Mouse (Mus musculus) kidney, adult 2 months (tissue): ENCODE results near the gene Nlrp6.

ENCODE experiments used
- CTCF ChIP-seq: fragments of 200-500 bp; conservative IDR thresholded peaks from 2 replicates; pipeline ENCODE4 v1.5.1; 2011; ENCODE audit warnings: low read depth, mild to moderate bottlenecking, control low read depth, low read length, moderate library complexity, mixed read lengths; ENCODE audit not compliant: insufficient read depth, insufficient read length
- POLR2A ChIP-seq: fragments of 200-500 bp; IDR thresholded peaks from one replicate; pipeline ENCODE4 v1.6.1; 2011; ENCODE audit warnings: low read depth, low read length, control low read depth

DNA sequence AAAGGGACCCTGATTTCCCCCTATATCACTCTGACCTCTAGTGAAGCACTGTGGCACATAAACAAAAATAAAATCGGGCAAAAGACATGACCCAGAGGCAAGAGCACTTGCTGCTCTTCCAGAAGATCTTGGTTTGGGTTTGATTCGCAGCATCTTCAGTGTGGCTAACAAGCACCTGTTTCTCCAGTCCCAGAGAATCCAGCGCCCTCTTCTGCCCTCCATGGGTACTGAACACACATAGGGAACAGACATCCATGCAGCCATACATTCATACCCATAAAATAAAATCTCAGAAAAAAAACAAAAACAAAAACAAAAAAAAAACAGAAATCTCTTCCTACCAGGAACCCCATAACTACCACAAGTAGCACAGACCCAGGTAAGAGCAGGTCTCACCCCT is 17.7 kb downstream of the Nlrp6 start:
- TF ChIP-seq POLR2A (no peak), CTCF (peak; percentile 67)
